Mouse (Mus musculus): ENCODE results near the gene Rnd2. TPM values are rescaled to one million over a fixed set of nuclear protein-coding genes. Genes with fewer than 3 reads are reported as not detected.
A peak's percentile ranks its signal among the peaks of the same experiment; 100 is the strongest.
"Not testable (repeated sequence)": the region's sequence is repeated elsewhere in the genome, so short reads cannot be mapped to it uniquely, and the experiment has no call there.

Gene Rnd2
- polyA plus RNA-seq, 1 experiment from 2014 or later = 16.0 TPM

GRCm38 (mm10) chr11:101448899-101449298 is 15.9 kb upstream of the Rnd2 start:
- Histone ChIP-seq H3K4me1 (peaks cover 19% of the 10 kb centered on the region), H3K4me3 (replicated peaks) (peak overlapping the region; percentile 53), H3K27me3 (replicated peaks) (no peaks in the 10 kb centered on the region), H3K4me2 (peak overlapping the region; percentile 54), H3K9me3 (no peaks in the 10 kb centered on the region), H3K36me3 (peaks cover 16% of the 10 kb centered on the region), H3K9ac (no peak overlapping the region), H3K27ac (peak overlapping the region; percentile 82)
- ATAC-seq (ENCODE audit: insufficient read depth, low FRiP score, low read depth) = no peak
- 72% methylated on average over 4 of the region's 4 CpGs for WGBS

GRCm38 (mm10) chr11:101449596-101449995 is 15.2 kb upstream of the Rnd2 start:
- H3K36me3 ChIP-seq; H3K27ac ChIP-seq; H3K27me3 ChIP-seq (replicated peaks); H3K4me3 ChIP-seq (replicated peaks); H3K9me3 ChIP-seq; ATAC-seq (ENCODE audit: insufficient read depth, low FRiP score, low read depth); H3K9ac ChIP-seq: not testable (repeated sequence)
- H3K4me1 ChIP-seq = peaks cover 14% of the 10 kb centered on the region
- peak overlapping the region; percentile 54; the same call in 1 of the 2 replicates for H3K4me2 ChIP-seq
- 69% methylated on average over 4 of the region's 4 CpGs for WGBS

- H3K9ac ChIP-seq = no peak overlapping the region
- peaks cover 4% of the 10 kb centered on the region; the same call in 1 of the 2 replicates for H3K36me3 ChIP-seq
- no peak overlapping the region for H3K4me3 ChIP-seq (replicated peaks)
- H3K27me3 ChIP-seq (replicated peaks) = no peaks in the 10 kb centered on the region
- peaks cover 12% of the 10 kb centered on the region for H3K4me1 ChIP-seq
- no peak overlapping the region for H3K4me2 ChIP-seq
- no peak overlapping the region for H3K27ac ChIP-seq
- no peaks in the 10 kb centered on the region for H3K9me3 ChIP-seq
- ATAC-seq (ENCODE audit: insufficient read depth, low FRiP score, low read depth) = no peak
- 83% methylated on average over 3 of the region's 3 CpGs for WGBS
These were observed 14.4 kb upstream of the Rnd2 start for GRCm38 (mm10) chr11:101450394-101450793.

GRCm38 (mm10) chr11:101451536-101451935 is 13.3 kb upstream of the Rnd2 start:
- Histone ChIP-seq H3K27me3 (replicated peaks) (no peaks in the 10 kb centered on the region), H3K4me1 (peaks cover 12% of the 10 kb centered on the region), H3K9me3 (no peaks in the 10 kb centered on the region), H3K4me3 (replicated peaks) (no peak overlapping the region), H3K36me3 (no peaks in the 10 kb centered on the region), H3K27ac (no peak overlapping the region; the same call in 1 of the 2 replicates), H3K9ac (no peak overlapping the region), H3K4me2 (no peak overlapping the region)
- 87% methylated on average over 10 of the region's 10 CpGs for WGBS
- no peak for ATAC-seq (ENCODE audit: insufficient read depth, low FRiP score, low read depth)

- Histone ChIP-seq H3K27ac (no peak overlapping the region), H3K9me3 (no peaks in the 10 kb centered on the region), H3K9ac (no peak overlapping the region), H3K4me3 (replicated peaks) (no peak overlapping the region), H3K4me2 (no peak overlapping the region), H3K27me3 (replicated peaks) (no peaks in the 10 kb centered on the region), H3K4me1 (peaks cover 12% of the 10 kb centered on the region), H3K36me3 (no peaks in the 10 kb centered on the region)
- 58% methylated on average over 10 of the region's 10 CpGs for WGBS
- no peak for ATAC-seq (ENCODE audit: insufficient read depth, low FRiP score, low read depth)
These were observed 12.6 kb upstream of the Rnd2 start for GRCm38 (mm10) chr11:101452093-101452774.

GRCm38 (mm10) chr11:101454702-101455101 is 10.1 kb upstream of the Rnd2 start:
- Histone ChIP-seq H3K9me3 (no peaks in the 10 kb centered on the region), H3K36me3 (no peaks in the 10 kb centered on the region), H3K4me1 (peaks cover 13% of the 10 kb centered on the region; the same call in 1 of the 2 replicates), H3K4me2 (no peak overlapping the region), H3K27ac (peak overlapping the region; percentile 8; the same call in 1 of the 2 replicates), H3K27me3 (replicated peaks) (no peaks in the 10 kb centered on the region), H3K9ac (no peak overlapping the region), H3K4me3 (replicated peaks) (no peak overlapping the region)
- no peak; the same call in 1 of the 2 replicates for ATAC-seq (ENCODE audit: insufficient read depth, low FRiP score, low read depth)
- WGBS = 74% methylated on average over 6 of the region's 6 CpGs

GRCm38 (mm10) chr11:101455627-101456026 is 9.2 kb upstream of the Rnd2 start:
- no peak overlapping the region for H3K9ac ChIP-seq
- H3K27ac ChIP-seq = no peak overlapping the region
- no peaks in the 10 kb centered on the region for H3K27me3 ChIP-seq (replicated peaks)
- peaks cover 5% of the 10 kb centered on the region; the same call in 1 of the 2 replicates for H3K36me3 ChIP-seq
- no peak overlapping the region for H3K4me3 ChIP-seq (replicated peaks)
- no peak overlapping the region for H3K4me2 ChIP-seq
- H3K9me3 ChIP-seq = no peaks in the 10 kb centered on the region
- 0 out of 2 replicates have a peak, but pooled peaks cover 13% of the 10 kb centered on the region for H3K4me1 ChIP-seq
- 72% methylated on average over 7 of the region's 7 CpGs for WGBS
- ATAC-seq (ENCODE audit: insufficient read depth, low FRiP score, low read depth) = no peak

- Histone ChIP-seq H3K36me3 (peaks cover 9% of the 10 kb centered on the region), H3K27ac (no peak overlapping the region)
- WGBS = 90% methylated on average over 9 of the region's 9 CpGs
These were observed 7.2 kb upstream of the Rnd2 start for GRCm38 (mm10) chr11:101457631-101458030.

GRCm38 (mm10) chr11:101458217-101458616 is 6.6 kb upstream of the Rnd2 start:
- ATAC-seq (ENCODE audit: insufficient read depth, low FRiP score, low read depth) = no peak
- no peak overlapping the region for H3K4me3 ChIP-seq (replicated peaks)
- H3K4me2 ChIP-seq = no peak overlapping the region
- H3K27me3 ChIP-seq (replicated peaks) = no peaks in the 10 kb centered on the region
- H3K27ac ChIP-seq = no peak overlapping the region
- no peaks in the 10 kb centered on the region for H3K9me3 ChIP-seq
- no peak overlapping the region for H3K9ac ChIP-seq
- WGBS = 80% methylated on average over 12 of the region's 12 CpGs
- peaks cover 22% of the 10 kb centered on the region for H3K4me1 ChIP-seq
- H3K36me3 ChIP-seq = peaks cover 9% of the 10 kb centered on the region

More at GRCm38 (mm10) chr11:101457631-101458030, 7.2 kb upstream of the Rnd2 start:
- no peak overlapping the region for H3K9ac ChIP-seq
- H3K9me3 ChIP-seq = no peaks in the 10 kb centered on the region
- H3K4me1 ChIP-seq = peaks cover 18% of the 10 kb centered on the region
- no peak overlapping the region for H3K4me2 ChIP-seq
- no peak for ATAC-seq (ENCODE audit: insufficient read depth, low FRiP score, low read depth)
- H3K4me3 ChIP-seq (replicated peaks) = no peak overlapping the region
- no peaks in the 10 kb centered on the region for H3K27me3 ChIP-seq (replicated peaks)

- no peak overlapping the region for H3K4me2 ChIP-seq
- ATAC-seq (ENCODE audit: insufficient read depth, low FRiP score, low read depth) = peak; percentile 14; the same call in 1 of the 2 replicates
- no peak overlapping the region for H3K27ac ChIP-seq
- H3K4me1 ChIP-seq = peaks cover 36% of the 10 kb centered on the region
- WGBS = 57% methylated on average over 6 of the region's 6 CpGs
- no peaks in the 10 kb centered on the region for H3K9me3 ChIP-seq
- H3K4me3 ChIP-seq (replicated peaks) = no peak overlapping the region
- no peaks in the 10 kb centered on the region for H3K27me3 ChIP-seq (replicated peaks)
- H3K9ac ChIP-seq = no peak overlapping the region
- H3K36me3 ChIP-seq = peaks cover 9% of the 10 kb centered on the region
These were observed 5.1 kb upstream of the Rnd2 start for GRCm38 (mm10) chr11:101459716-101460115.

- H3K4me3 ChIP-seq (replicated peaks) = no peak overlapping the region
- 83% methylated on average over 15 of the region's 15 CpGs for WGBS
- H3K9me3 ChIP-seq = no peaks in the 10 kb centered on the region
- H3K9ac ChIP-seq = no peak overlapping the region
- ATAC-seq (ENCODE audit: insufficient read depth, low FRiP score, low read depth) = no peak
- H3K27ac ChIP-seq = no peak overlapping the region
- H3K4me1 ChIP-seq = peaks cover 36% of the 10 kb centered on the region
- H3K4me2 ChIP-seq = no peak overlapping the region
- H3K36me3 ChIP-seq = peaks cover 9% of the 10 kb centered on the region
- H3K27me3 ChIP-seq (replicated peaks) = no peaks in the 10 kb centered on the region
These were observed 4.5 kb upstream of the Rnd2 start for GRCm38 (mm10) chr11:101460321-101460720.

GRCm38 (mm10) chr11:101462141-101462540 is 2.7 kb upstream of the Rnd2 start:
- ATAC-seq (ENCODE audit: insufficient read depth, low FRiP score, low read depth) = no peak
- WGBS = 83% methylated on average over 14 of the region's 14 CpGs
- Histone ChIP-seq H3K36me3 (peaks cover 9% of the 10 kb centered on the region), H3K9ac (no peak overlapping the region), H3K4me1 (peaks cover 43% of the 10 kb centered on the region), H3K4me2 (no peak overlapping the region), H3K9me3 (no peaks in the 10 kb centered on the region), H3K4me3 (replicated peaks) (no peak overlapping the region), H3K27ac (no peak overlapping the region), H3K27me3 (replicated peaks) (no peaks in the 10 kb centered on the region)

All from stomach, embryonic 15.5 days (tissue).